Mouse (Mus musculus) liver, embryonic 14.5 days (tissue): ENCODE results near the gene Etaa1.
"Not testable (repeated sequence)": the region's sequence is repeated elsewhere in the genome, so short reads cannot be mapped to it uniquely, and the experiment has no call there.

Source experiments
- CTCF ChIP-seq: IDR thresholded peaks from 2 replicates; pipeline ENCODE4 v1.5.1; 2016; ENCODE audit warnings: antibody characterized with exemption, low read depth, control low read depth
- EP300 ChIP-seq: IDR thresholded peaks from 2 replicates; pipeline ENCODE4 v1.6.1; 2016; ENCODE audit warnings: antibody characterized with exemption, low read depth

- not testable (repeated sequence) for TF ChIP-seq CTCF, EP300
Observed at GRCm38 (mm10) chr11:17900996-17901395, 52.7 kb downstream of the Etaa1 start.
